Comparison of ENCODE assay signal across 8 mouse cellular contexts in the genomic region with DNA sequence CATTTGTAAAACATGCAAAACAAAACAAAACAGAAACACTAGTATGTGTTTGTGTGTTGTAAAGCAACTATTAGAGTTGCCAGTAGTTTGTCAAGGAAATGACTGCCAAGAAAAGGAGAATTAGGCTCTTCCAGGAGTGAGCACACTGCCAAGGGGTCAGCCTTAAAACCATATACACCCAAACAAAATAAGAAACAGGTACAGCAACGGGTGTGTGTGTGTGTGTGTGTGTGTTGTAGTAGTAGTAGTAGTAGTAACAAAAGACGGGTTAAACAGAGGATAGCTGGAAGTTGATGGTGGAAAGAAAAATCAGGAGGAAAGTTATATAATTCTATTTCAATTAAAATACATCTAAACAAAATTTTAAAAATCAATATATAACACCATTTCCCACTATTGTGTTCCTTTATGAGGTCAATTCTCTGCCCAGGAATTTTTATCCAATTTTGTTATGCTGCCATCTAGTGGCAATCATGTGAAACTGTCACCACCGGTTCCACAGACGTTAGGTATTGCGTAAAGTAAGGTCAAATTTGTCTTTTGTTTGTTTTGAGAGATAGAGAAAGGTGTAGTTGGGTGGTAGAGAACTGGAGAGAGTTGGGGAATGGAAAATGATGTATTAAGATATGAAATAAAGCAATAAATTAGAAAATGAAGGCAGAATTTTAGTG.
A peak's percentile ranks its signal among the peaks of the same experiment; 100 is the strongest.
DNase-seq lines count a peak whose midpoint lies in the region; ATAC-seq and TF ChIP-seq lines count a peak whose summit lies in the region.

No protein-coding gene starts in this region.

- no peaks in the 10 kb centered on the region for H3K9me3 ChIP-seq in lung, postnatal 0 days (ENCODE audit: low read length)
- no peaks in the 10 kb centered on the region for H3K9me3 ChIP-seq in midbrain, embryonic 12.5 days

- H3K9ac ChIP-seq in lung, postnatal 0 days (replicated peaks; ENCODE audit: low read depth): no peak overlapping the region
- H3K9ac ChIP-seq in midbrain, embryonic 12.5 days (replicated peaks): no peak overlapping the region

- H3K36me3 ChIP-seq in lung, postnatal 0 days (ENCODE audit: insufficient read depth, low read length): no peaks in the 10 kb centered on the region
- no peaks in the 10 kb centered on the region for H3K36me3 ChIP-seq in midbrain, embryonic 12.5 days

- H3K27ac ChIP-seq in lung, postnatal 0 days (ENCODE audit: low read length): no peak overlapping the region
- no peak overlapping the region for H3K27ac ChIP-seq in midbrain, embryonic 12.5 days (replicated peaks)

- no peaks in the 10 kb centered on the region for H3K4me1 ChIP-seq in lung, postnatal 0 days (ENCODE audit: insufficient read depth, low read depth, low read length)
- H3K4me1 ChIP-seq in midbrain, embryonic 12.5 days: no peaks in the 10 kb centered on the region

- TF ChIP-seq CTCF in lung, postnatal 0 days (IDR thresholded peaks at IDR 0.05): peak; percentile 73

- no peak for TF ChIP-seq EP300 in lung, postnatal 0 days (IDR thresholded peaks at IDR 0.05)

- H3K27me3 ChIP-seq in lung, postnatal 0 days (replicated peaks; ENCODE audit: insufficient read depth, low read length): no peaks in the 10 kb centered on the region
- H3K27me3 ChIP-seq in midbrain, embryonic 12.5 days: no peaks in the 10 kb centered on the region

- no peak overlapping the region for H3K4me3 ChIP-seq in lung, postnatal 0 days (ENCODE audit: low read depth, low read length)
- H3K4me3 ChIP-seq in midbrain, embryonic 12.5 days: no peak overlapping the region

- H3K4me2 ChIP-seq in lung, postnatal 0 days (replicated peaks; ENCODE audit: low read depth, low read length): no peak overlapping the region
- no peak overlapping the region for H3K4me2 ChIP-seq in midbrain, embryonic 12.5 days (replicated peaks)

- 41% methylated on average over 5 of the region's 5 CpGs for WGBS in lung, postnatal 0 days
- WGBS in midbrain, embryonic 12.5 days: 48% methylated on average over 5 of the region's 5 CpGs

- 0 out of 2 replicates have a peak, but pooled peaks have one; percentile 70 for ATAC-seq in frontal cortex, adult (ENCODE audit: low TSS enrichment)
- no peak for ATAC-seq in lung, postnatal 0 days
- ATAC-seq in midbrain, embryonic 12.5 days (ENCODE audit: low FRiP score, low read depth): peak; percentile 69
- ATAC-seq in activated CD4-positive, CD25-positive, alpha-beta regulatory T cell, adult 4 months: no peak

- DNase-seq in frontal cortex, postnatal 10 days (ENCODE audit: low spot score in 2 of 2): no peak
- peak; percentile 56 for DNase-seq in lung, postnatal 0 days (ENCODE audit: low spot score)
- DNase-seq in lung, postnatal 4 days: no peak
- DNase-seq in embryo, embryonic 11 days: peak; percentile 56
- no peak for DNase-seq in adrenal gland, postnatal 4 days (ENCODE audit: low spot score in 2 of 2)

Comparison
In these comparisons a context has a peak if more than half of its experiments do, and no peak if none do; other contexts are left out.
1. DNase-seq: peak in lung, postnatal 0 days (single experiment) and embryo, embryonic 11 days (single experiment); none in frontal cortex, postnatal 10 days (0 of 2), lung, postnatal 4 days (0 of 2) and adrenal gland, postnatal 4 days (0 of 2).
2. ATAC-seq: peak in frontal cortex, adult (single experiment) and midbrain, embryonic 12.5 days (single experiment); none in lung, postnatal 0 days (single experiment) and activated CD4-positive, CD25-positive, alpha-beta regulatory T cell, adult 4 months (single experiment).